Mouse (Mus musculus): ENCODE measurements around the gene Cwc27. TPM values are rescaled to one million over a fixed set of nuclear protein-coding genes. Genes with fewer than 3 reads are reported as not detected.
A peak's percentile ranks its signal among the peaks of the same experiment; 100 is the strongest.

Cwc27 gene
- total RNA-seq, 2 experiments from 2014 or later: 22.1 to 26.8 TPM

- no peak for DNase-seq (ENCODE audit: low spot score in 2 of 2)
Observed at GRCm38 (mm10) chr13:104650145-104650544, 166.8 kb downstream of the Cwc27 start.

GRCm38 (mm10) chr13:104645778-104646425 is 171.0 kb downstream of the Cwc27 start:
- no peak for DNase-seq (ENCODE audit: low spot score in 2 of 2)

GRCm38 (mm10) chr13:104644185-104644584 is 172.8 kb downstream of the Cwc27 start:
- DNase-seq (ENCODE audit: low spot score in 2 of 2): no peak

GRCm38 (mm10) chr13:104640694-104641454 is 176.1 kb downstream of the Cwc27 start:
- no peak for DNase-seq (ENCODE audit: low spot score in 2 of 2)

- DNase-seq (ENCODE audit: low spot score in 2 of 2): peak in 1 of 2 experiments; percentile 1
Observed at GRCm38 (mm10) chr13:104638988-104639387, 178.0 kb downstream of the Cwc27 start.

GRCm38 (mm10) chr13:104635965-104636462 is 180.9 kb downstream of the Cwc27 start:
- DNase-seq (ENCODE audit: low spot score in 2 of 2): no peak

- DNase-seq (ENCODE audit: low spot score in 2 of 2): no peak
Observed at GRCm38 (mm10) chr13:104634708-104635107, 182.2 kb downstream of the Cwc27 start.

- DNase-seq (ENCODE audit: low spot score in 2 of 2): no peak
Observed at GRCm38 (mm10) chr13:104632427-104633167, 184.3 kb downstream of the Cwc27 start.

GRCm38 (mm10) chr13:104631621-104632205 is 185.2 kb downstream of the Cwc27 start:
- no peak for DNase-seq (ENCODE audit: low spot score in 2 of 2)

GRCm38 (mm10) chr13:104630808-104631207 is 186.1 kb downstream of the Cwc27 start:
- no peak for DNase-seq (ENCODE audit: low spot score in 2 of 2)

GRCm38 (mm10) chr13:104629621-104630020 is 187.3 kb downstream of the Cwc27 start:
- no peak for DNase-seq (ENCODE audit: low spot score in 2 of 2)

GRCm38 (mm10) chr13:104628019-104628418 is 188.9 kb downstream of the Cwc27 start:
- DNase-seq (ENCODE audit: low spot score in 2 of 2): no peak

- no peak for DNase-seq (ENCODE audit: low spot score in 2 of 2)
Observed at GRCm38 (mm10) chr13:104627169-104627909, 189.6 kb downstream of the Cwc27 start.

- DNase-seq (ENCODE audit: low spot score in 2 of 2): no peak
Observed at GRCm38 (mm10) chr13:104623130-104623891, 193.6 kb downstream of the Cwc27 start.

- no peak for DNase-seq (ENCODE audit: low spot score in 2 of 2)
Observed at GRCm38 (mm10) chr13:104622102-104622743, 194.7 kb downstream of the Cwc27 start.

GRCm38 (mm10) chr13:104620423-104620822 is 196.5 kb downstream of the Cwc27 start:
- DNase-seq (ENCODE audit: low spot score in 2 of 2): no peak

GRCm38 (mm10) chr13:104619503-104620288 is 197.2 kb downstream of the Cwc27 start:
- DNase-seq (ENCODE audit: low spot score in 2 of 2): no peak

GRCm38 (mm10) chr13:104617201-104617600 is 199.7 kb downstream of the Cwc27 start:
- no peak for DNase-seq (ENCODE audit: low spot score in 2 of 2)

Measured in layer of hippocampus, postnatal 10 days (tissue).